Mouse (Mus musculus): ENCODE results near the gene Csnk1g2. TPM values are rescaled to one million over a fixed set of nuclear protein-coding genes. Genes with fewer than 3 reads are reported as not detected.

Csnk1g2 gene
- polyA plus RNA-seq, 1 experiment: 75.2 TPM

DNA sequence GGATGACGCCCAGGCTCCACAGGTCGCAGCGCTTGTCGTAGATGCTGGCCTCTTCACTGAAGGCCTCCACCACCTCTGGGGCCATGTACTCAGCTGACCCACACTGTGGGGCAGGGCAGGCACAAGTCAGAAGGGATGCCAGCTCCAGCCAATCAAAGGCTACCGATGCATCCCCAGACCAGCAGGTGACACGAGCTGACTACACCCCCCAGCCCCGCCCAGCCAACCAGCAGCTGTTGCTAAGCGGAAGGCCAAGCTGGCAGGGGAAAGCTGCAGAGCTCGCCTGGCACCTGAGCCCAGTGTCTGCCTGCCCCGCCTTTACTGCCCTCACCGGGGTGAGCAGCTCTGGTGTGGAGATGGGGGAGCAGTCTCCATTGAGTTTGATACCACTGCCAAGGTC, 46.0 kb downstream of the Csnk1g2 start:
- Histone ChIP-seq H3K4me1 (ENCODE audit: control insufficient read depth, insufficient read depth, low read length) (peaks cover 4% of the 10 kb centered on the region; the same call in 1 of the 2 replicates), H3K4me3 (replicated peaks; ENCODE audit: control insufficient read depth, low read depth, low read length) (no peak overlapping the region), H3K27ac (ENCODE audit: control insufficient read depth, insufficient read depth, low read depth, low read length, poor library complexity) (peak overlapping the region; percentile 5; the same call in 1 of the 2 replicates)
- TF ChIP-seq CTCF (IDR thresholded peaks at IDR 0.05; ENCODE audit: control insufficient read depth, insufficient read depth, low read length) (no peak), POLR2A (IDR thresholded peaks at IDR 0.05; ENCODE audit: borderline replicate concordance, control insufficient read depth, low read depth, low read length) (no peak)
- WGBS: 82% methylated on average over 11 of the region's 11 CpGs

DNA sequence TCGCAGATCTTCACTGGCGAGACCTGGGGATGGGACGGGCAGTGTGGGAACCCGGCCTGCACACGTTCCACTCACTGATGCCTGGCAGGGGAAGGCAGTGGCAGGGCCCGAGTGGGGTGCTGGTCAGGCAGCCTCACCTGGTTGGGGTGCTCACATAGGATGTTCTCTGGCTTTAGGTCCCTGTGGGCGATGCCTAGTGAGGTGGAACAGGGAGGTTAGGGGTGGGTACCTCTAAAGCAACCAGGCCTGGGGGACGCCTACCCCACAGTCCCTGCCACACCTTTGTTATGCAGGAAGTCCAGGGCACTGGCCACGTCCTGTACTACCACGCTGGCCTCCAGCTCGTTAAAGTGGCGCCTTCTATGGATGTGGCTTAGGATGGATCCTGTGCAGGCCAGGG, 46.4 kb downstream of the Csnk1g2 start:
- Histone ChIP-seq H3K4me3 (replicated peaks; ENCODE audit: control insufficient read depth, low read depth, low read length) (no peak overlapping the region), H3K27ac (ENCODE audit: control insufficient read depth, insufficient read depth, low read depth, low read length, poor library complexity) (no peak overlapping the region; the same call in 1 of the 2 replicates), H3K4me1 (ENCODE audit: control insufficient read depth, insufficient read depth, low read length) (peaks cover 4% of the 10 kb centered on the region; the same call in 1 of the 2 replicates)
- TF ChIP-seq POLR2A (IDR thresholded peaks at IDR 0.05; ENCODE audit: borderline replicate concordance, control insufficient read depth, low read depth, low read length): no peak
- no peak for TF ChIP-seq CTCF (IDR thresholded peaks at IDR 0.05; ENCODE audit: control insufficient read depth, insufficient read depth, low read length)
- 82% methylated on average over 12 of the region's 12 CpGs for WGBS

DNA sequence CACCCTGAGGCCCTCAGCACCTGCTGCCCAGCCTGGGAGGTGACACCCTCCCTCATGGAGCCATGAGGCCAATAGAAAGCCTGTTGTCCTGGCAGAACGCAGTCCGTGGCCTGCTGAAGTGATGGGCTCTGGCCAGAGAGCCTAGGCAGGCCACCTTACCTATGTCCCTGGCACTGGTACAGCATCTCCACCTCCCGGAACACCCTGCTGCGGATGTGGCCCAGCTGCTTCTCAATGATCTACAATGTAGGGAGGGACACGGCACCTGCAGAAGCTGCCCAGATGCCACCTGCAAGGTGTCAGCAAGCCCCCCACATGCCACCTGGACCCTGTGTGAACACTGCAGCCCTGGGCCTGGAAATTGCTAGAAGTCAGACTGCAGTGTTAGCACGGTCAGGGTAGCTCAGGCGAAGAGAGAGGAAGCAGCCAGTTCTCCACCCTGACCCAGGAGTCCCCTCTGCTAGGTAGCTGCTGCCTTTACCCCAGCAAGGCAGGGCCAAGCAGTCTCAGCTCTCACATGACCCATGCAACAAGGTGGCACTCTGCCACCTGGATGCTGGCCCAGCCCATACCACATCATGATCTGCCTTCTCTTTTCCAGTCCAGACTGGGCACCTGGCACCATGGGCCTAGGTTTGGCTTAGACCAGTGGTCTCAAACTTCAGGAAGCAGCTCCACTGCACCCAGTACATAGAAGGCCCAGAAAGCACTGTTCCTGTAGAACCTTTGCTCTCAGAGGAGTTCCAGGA, 47.3 kb downstream of the Csnk1g2 start:
- no peak overlapping the region for H3K27ac ChIP-seq (ENCODE audit: control insufficient read depth, insufficient read depth, low read depth, low read length, poor library complexity)
- WGBS: 91% methylated on average over 7 of the region's 7 CpGs
- no peak overlapping the region for H3K4me3 ChIP-seq (replicated peaks; ENCODE audit: control insufficient read depth, low read depth, low read length)
- peaks cover 3% of the 10 kb centered on the region; the same call in 1 of the 2 replicates for H3K4me1 ChIP-seq (ENCODE audit: control insufficient read depth, insufficient read depth, low read length)
- TF ChIP-seq CTCF (IDR thresholded peaks at IDR 0.05; ENCODE audit: control insufficient read depth, insufficient read depth, low read length): no peak
- no peak for TF ChIP-seq POLR2A (IDR thresholded peaks at IDR 0.05; ENCODE audit: borderline replicate concordance, control insufficient read depth, low read depth, low read length)

DNA sequence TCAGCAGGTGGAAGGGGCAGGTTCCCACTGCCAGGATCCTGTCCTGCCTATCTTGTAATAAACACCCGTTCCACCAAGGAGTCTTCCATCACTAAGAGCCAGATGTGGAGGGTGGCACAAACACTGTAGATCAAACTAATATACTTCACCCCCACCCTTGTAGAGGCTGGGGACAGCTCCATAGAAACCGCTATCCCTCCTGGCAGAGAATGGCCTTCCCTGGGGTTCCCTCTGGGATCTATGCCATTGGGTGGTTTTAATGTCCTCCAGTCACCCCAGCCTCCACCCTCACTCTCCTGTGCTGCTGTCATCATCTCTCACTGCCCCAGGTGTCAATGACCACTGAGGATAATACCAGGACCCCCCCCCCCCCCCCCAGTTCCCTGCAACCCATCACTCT, 47.9 kb downstream of the Csnk1g2 start:
- Histone ChIP-seq H3K4me1 (ENCODE audit: control insufficient read depth, insufficient read depth, low read length) (peaks cover 3% of the 10 kb centered on the region; the same call in 1 of the 2 replicates), H3K27ac (ENCODE audit: control insufficient read depth, insufficient read depth, low read depth, low read length, poor library complexity) (no peak overlapping the region), H3K4me3 (replicated peaks; ENCODE audit: control insufficient read depth, low read depth, low read length) (no peak overlapping the region)
- 85% methylated on average over 2 of the region's 2 CpGs for WGBS
- TF ChIP-seq CTCF (IDR thresholded peaks at IDR 0.05; ENCODE audit: control insufficient read depth, insufficient read depth, low read length) (no peak), POLR2A (IDR thresholded peaks at IDR 0.05; ENCODE audit: borderline replicate concordance, control insufficient read depth, low read depth, low read length) (no peak)

DNA sequence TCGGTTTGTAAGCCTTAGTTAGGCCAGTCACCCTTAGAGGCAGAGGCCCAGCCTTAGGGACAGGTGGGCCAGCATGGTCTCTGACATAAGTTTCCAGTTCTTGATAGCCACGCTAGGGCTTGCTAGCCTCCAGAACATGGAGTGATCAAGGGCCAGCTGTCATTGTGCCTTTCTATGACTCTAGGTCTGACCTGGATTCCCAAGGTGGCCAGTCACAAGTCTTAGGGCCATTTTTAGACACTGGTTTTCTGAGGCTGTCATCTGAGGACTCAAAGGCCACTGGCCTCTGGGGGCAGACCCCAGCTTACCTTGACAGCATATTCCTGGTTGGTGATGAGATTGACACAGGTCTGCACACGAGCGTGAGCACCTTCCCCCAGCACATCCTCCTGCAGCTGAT, 48.6 kb downstream of the Csnk1g2 start:
- TF ChIP-seq CTCF (IDR thresholded peaks at IDR 0.05; ENCODE audit: control insufficient read depth, insufficient read depth, low read length) (no peak), POLR2A (IDR thresholded peaks at IDR 0.05; ENCODE audit: borderline replicate concordance, control insufficient read depth, low read depth, low read length) (no peak)
- H3K4me1 ChIP-seq (ENCODE audit: control insufficient read depth, insufficient read depth, low read length): peaks cover 3% of the 10 kb centered on the region; the same call in 1 of the 2 replicates
- no peak overlapping the region for H3K27ac ChIP-seq (ENCODE audit: control insufficient read depth, insufficient read depth, low read depth, low read length, poor library complexity)
- 88% methylated on average over 4 of the region's 4 CpGs for WGBS
- H3K4me3 ChIP-seq (replicated peaks; ENCODE audit: control insufficient read depth, low read depth, low read length): no peak overlapping the region

DNA sequence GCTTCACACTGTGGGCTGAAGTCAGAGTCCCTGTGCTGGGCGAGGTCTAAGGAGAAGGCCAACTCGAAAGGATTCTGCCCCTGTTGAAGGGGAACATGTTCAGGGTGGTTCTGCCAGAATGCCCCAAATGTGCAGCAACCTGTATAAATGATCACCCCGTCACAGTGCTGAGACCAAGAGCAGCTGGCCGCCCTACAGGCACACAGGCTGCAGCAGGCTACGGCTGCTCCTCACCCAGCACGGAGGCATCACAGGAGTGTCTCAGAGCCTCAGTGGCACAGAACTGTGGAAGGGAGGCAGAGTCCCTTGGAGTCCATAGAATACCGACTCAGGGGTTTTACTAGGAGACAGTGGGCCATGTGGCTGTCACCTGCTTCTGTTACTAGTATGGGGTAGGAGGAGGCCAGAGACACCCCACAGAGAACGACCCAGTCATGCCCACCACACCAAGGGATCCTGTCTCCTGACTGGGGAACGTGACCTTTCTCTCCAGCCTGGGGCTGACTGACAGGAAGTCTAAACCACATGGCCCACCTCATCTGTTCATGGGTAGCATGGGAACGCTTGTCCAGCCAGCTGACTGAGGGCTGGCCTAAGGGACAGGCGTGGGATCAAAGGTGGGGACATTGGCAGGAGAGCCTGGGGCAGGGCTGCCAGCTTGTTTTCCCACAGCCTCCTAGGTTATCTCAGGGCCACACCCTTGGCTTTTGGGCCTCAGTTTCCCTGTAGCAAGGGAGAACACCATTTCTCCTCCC, 49.5 kb downstream of the Csnk1g2 start:
- peaks cover 3% of the 10 kb centered on the region; the same call in 1 of the 2 replicates for H3K4me1 ChIP-seq (ENCODE audit: control insufficient read depth, insufficient read depth, low read length)
- 65% methylated on average over 11 of the region's 11 CpGs for WGBS
- TF ChIP-seq CTCF (IDR thresholded peaks at IDR 0.05; ENCODE audit: control insufficient read depth, insufficient read depth, low read length): no peak
- no peak for TF ChIP-seq POLR2A (IDR thresholded peaks at IDR 0.05; ENCODE audit: borderline replicate concordance, control insufficient read depth, low read depth, low read length)
- no peak overlapping the region for H3K27ac ChIP-seq (ENCODE audit: control insufficient read depth, insufficient read depth, low read depth, low read length, poor library complexity)
- H3K4me3 ChIP-seq (replicated peaks; ENCODE audit: control insufficient read depth, low read depth, low read length): no peak overlapping the region

DNA sequence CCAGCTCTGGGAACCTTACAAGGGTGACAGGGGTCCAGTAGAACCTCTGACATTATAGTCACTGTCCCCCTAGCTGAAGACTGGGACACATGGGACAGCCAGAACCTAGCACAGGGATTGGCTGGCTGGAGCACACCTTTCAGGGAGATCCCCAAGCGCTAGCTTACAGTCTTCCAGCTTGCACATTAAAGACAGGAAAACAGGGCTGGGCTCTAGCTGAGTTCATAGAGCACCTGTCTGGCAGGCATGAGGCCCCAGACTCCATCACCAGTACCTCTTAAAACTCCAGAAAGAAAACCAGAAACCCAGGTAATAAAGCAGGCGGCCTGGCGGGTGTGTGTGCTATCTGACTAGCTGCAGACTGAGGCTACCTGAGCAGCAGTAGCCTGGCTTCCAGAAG, 51.1 kb downstream of the Csnk1g2 start:
- peak overlapping the region; percentile 40; the same call in 1 of the 2 replicates for H3K27ac ChIP-seq (ENCODE audit: control insufficient read depth, insufficient read depth, low read depth, low read length, poor library complexity)
- peaks cover 3% of the 10 kb centered on the region; the same call in 1 of the 2 replicates for H3K4me1 ChIP-seq (ENCODE audit: control insufficient read depth, insufficient read depth, low read length)
- WGBS: 82% methylated on average over 3 of the region's 3 CpGs
- TF ChIP-seq POLR2A (IDR thresholded peaks at IDR 0.05; ENCODE audit: borderline replicate concordance, control insufficient read depth, low read depth, low read length) (no peak), CTCF (IDR thresholded peaks at IDR 0.05; ENCODE audit: control insufficient read depth, insufficient read depth, low read length) (no peak)
- peak overlapping the region; percentile 8 for H3K4me3 ChIP-seq (replicated peaks; ENCODE audit: control insufficient read depth, low read depth, low read length)

DNA sequence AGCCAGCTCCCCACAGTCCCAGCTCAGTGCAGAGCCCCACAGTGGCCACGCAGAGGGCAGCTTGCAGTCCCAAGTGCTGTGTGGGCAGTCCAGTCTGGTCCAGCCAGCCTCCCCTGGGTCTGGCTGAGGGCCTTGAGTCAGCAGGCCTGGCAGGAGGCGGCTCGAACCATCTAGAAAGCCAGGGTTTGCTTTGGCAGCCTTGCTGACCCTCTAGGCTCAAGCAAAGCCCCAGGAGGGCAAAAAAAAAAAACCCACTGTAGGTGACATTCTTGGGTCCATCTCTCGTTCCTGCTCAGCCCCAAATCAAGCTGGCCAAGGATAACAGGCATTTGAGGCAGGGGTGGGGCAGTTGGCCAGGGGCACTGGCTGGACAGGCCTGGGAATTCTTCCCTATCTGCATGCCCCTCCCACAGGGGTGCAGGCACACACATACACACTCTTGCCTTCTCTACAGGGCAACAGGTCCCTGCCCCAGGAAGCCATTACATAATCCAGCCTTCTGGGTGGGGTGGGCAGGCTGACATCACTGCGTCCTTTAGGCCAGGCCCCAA, 51.6 kb downstream of the Csnk1g2 start:
- TF ChIP-seq POLR2A (IDR thresholded peaks at IDR 0.05; ENCODE audit: borderline replicate concordance, control insufficient read depth, low read depth, low read length) (no peak), CTCF (IDR thresholded peaks at IDR 0.05; ENCODE audit: control insufficient read depth, insufficient read depth, low read length) (no peak)
- H3K27ac ChIP-seq (ENCODE audit: control insufficient read depth, insufficient read depth, low read depth, low read length, poor library complexity): peak overlapping the region; percentile 40
- peak overlapping the region; percentile 86 for H3K4me3 ChIP-seq (replicated peaks; ENCODE audit: control insufficient read depth, low read depth, low read length)
- WGBS: 31% methylated on average over 5 of the region's 5 CpGs
- peaks cover 5% of the 10 kb centered on the region; the same call in 1 of the 2 replicates for H3K4me1 ChIP-seq (ENCODE audit: control insufficient read depth, insufficient read depth, low read length)

Measured in bone marrow, adult 2 months (tissue).